Mouse (Mus musculus): ENCODE measurements around the gene Scrg1. TPM values are rescaled to one million over a fixed set of nuclear protein-coding genes. Genes with fewer than 3 reads are reported as not detected.
A peak's percentile ranks its signal among the peaks of the same experiment; 100 is the strongest.
"Not testable (repeated sequence)": the region's sequence is repeated elsewhere in the genome, so short reads cannot be mapped to it uniquely, and the experiment has no call there.

Gene Scrg1
- polyA plus RNA-seq, 1 experiment: 78.7 TPM

DNA sequence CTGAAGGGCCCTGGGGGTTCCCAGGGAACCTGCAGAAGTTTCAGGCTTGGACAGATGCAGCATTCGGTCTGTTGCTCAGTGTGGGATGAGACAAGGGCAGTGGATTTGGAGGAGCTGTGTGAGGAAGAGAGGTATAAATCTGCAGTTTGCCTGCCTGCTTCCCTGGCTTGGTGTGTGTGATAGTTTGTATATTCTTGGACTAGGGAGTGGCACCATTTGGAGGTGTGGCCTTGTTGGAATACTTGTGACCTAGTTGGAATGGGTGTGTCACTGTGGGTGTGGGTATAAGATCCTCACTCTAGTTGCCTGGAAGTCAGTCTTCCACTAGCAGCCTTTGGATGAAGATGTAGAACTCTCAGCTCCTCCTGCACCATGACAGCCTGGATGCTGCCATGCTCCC lies 49.8 kb downstream of the Scrg1 start:
- not testable (repeated sequence) for DNase-seq (ENCODE audit: extremely low spot score in 1 of 2, low spot score in 1 of 2)

GRCm38 (mm10) chr8:57507556-57508063 lies 51.9 kb downstream of the Scrg1 start:
- no peak for DNase-seq (ENCODE audit: extremely low spot score in 1 of 2, low spot score in 1 of 2)

DNA sequence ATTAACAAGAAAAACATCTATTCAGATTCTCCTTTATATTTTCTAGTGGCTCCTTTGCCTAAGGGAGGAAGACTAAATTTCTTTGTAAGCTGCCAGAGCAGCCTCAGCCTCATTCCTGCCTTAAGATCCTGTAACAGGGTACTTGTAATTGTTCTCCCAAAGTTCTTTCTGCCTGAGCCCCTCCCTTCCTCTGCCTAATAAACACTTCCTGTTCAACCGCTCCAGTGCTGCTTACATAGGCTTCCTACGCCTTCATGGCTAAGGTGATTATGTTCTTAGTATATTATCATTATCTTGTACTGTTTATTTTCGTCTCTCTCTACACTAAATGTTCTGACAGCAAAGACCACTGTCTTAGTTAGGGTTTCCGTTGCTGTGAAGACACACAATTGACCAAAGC lies 52.9 kb downstream of the Scrg1 start:
- no peak for DNase-seq (ENCODE audit: extremely low spot score in 1 of 2, low spot score in 1 of 2)

- DNase-seq (ENCODE audit: extremely low spot score in 1 of 2, low spot score in 1 of 2): no peak
These were observed 55.1 kb downstream of the Scrg1 start for GRCm38 (mm10) chr8:57510791-57511315.

DNA sequence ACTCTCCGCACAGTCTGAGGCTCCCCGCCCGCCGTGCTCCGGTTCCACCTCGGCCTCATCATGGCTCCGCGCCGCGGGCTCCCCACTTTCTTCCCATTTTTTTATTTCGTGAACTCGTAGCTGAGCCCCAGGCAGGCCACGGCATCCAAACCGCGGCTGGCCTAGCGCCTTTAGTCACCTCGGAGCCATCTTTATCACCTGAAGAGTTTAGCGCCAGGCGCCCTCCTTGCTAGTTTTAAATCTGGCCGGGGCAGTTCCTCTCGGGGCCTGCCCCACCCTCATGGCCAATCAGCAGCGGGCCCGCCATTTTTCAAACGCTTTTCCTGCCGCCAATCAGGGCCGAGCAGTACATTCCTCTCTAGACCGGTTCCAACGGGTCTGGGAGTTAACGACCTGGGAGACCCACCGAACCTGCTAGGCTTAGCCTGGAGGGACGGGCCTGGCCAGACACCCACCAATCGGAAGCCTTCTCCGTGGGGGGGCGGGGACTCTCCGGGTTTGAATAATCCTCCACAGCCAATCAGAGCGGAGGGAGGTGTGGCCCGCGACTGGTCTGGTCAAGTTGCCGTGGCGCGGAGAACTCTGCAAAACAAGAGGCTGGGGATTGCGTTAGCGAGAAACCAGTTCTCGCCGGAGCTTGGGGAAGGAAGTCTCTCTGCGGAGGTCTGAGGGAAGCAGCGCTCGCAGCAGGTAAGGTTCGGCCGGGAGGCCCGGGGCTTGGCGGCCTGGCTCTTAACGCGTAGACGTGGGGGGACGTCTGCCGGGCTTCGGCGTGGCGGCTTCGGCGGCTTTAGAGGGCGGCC lies 55.8 kb downstream of the Scrg1 start, which contains the start of gene Hmgb2:
TSS of gene Hmgb2 (plus strand) at position 592 of the 803 bp plus-strand sequence.
- DNase-seq (ENCODE audit: extremely low spot score in 1 of 2, low spot score in 1 of 2): peak; percentile 99 to 100

DNA sequence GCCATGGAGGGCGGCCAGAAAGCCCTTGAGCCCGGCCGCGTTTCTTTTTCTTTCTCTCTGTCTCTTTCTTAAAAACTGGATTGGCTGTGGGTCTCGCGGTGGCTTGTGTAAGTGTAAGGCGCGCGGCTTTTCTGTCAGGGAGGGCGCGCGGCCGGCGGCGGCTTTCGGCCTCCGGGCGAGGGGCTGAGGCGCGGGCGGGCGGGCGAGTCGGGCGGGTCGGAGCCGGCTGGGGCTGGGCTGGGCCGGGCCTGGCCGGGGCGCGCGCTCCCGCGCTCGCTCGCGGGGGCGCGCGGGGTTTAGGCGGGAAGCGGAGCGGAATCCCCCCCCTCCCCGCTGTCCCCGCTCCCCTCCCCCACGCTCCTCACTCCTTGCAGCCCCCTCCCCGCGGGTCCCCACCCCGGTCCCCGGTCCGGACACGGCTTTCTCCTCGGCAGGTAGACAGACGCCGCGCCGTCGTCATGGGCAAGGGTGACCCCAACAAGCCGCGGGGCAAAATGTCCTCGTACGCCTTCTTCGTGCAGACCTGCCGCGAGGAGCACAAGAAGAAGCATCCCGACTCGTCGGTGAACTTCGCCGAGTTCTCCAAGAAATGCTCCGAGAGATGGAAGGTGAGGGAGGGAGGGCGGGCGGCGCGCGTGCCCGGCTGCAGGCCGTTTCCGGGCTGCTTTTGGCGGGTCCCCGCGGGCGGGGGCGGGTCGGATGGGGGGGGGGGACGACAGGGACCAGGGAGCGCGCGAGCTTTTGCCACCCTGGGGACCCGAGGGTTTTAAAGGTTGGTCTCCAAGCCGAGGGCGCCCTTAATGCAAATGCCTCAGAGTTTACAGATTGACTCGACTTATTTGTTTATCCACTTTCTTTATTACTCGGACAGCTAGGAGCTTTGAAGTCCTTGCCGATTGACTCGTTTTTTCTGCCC lies 56.7 kb downstream of the Scrg1 start:
- DNase-seq (ENCODE audit: extremely low spot score in 1 of 2, low spot score in 1 of 2): no peak

- not testable (repeated sequence) for DNase-seq (ENCODE audit: extremely low spot score in 1 of 2, low spot score in 1 of 2)
These were observed 57.5 kb downstream of the Scrg1 start for GRCm38 (mm10) chr8:57513178-57513661.

GRCm38 (mm10) chr8:57516685-57517084 lies 61.0 kb downstream of the Scrg1 start:
- not testable (repeated sequence) for DNase-seq (ENCODE audit: extremely low spot score in 1 of 2, low spot score in 1 of 2)

DNA sequence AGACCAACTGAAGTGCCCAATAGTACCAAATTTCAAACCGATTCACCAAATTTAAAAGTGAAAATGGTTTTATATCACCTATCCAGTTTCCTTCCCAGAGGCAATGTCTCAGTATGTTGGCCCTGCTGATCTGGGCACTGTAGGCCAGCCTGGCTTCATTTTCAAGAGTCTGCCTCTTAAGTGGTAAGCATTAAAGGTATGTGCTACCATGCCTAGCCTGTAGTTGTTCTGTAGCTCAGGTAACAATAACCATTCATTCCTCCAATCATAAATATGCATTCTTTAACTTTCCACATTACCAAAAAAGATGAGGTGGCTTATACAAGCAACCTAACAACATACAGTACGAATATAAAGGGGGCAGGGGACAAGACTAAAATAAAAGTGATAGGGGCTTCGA lies 62.0 kb downstream of the Scrg1 start:
- no peak for DNase-seq (ENCODE audit: extremely low spot score in 1 of 2, low spot score in 1 of 2)

DNA sequence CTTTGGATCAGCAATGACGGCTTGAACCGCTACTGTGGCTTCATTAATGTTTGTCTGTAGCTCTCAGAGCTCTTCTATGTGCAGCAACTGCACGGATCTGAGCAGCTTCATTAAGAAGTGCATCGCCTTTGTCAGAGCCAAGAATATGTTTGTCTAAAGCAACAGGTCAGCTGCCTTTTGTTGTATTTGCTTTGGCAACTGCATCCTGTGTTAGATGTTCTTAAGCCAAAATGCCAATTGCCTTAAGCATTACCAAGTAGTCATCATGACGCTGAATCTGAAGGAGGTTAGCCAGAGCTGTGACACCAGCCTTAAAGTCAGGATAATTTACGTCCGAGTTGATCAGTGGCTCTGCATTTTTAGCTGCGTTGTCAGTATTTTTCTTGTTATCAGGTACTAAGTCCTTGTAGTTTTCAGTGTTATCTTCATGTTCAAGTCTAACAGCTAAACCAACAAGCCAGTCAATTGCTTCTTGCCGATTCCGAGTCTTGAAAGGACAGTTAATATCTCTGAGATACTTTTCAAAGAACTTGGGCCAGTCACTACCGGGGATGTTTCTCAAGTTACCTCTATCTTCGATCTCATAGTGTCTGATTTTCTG lies 64.6 kb downstream of the Scrg1 start:
- no peak for DNase-seq (ENCODE audit: extremely low spot score in 1 of 2, low spot score in 1 of 2)

Other genes with a start within 250 kb of the Scrg1 start
- 0.04 and 0.38 TPM in 2 replicates for gene Hand2, start 134.9 kb upstream of the Scrg1 start, polyA plus RNA-seq (2012; rRNA removed)
- gene Sap30, start 31.9 kb downstream of the Scrg1 start, polyA plus RNA-seq (2012; rRNA removed): 10.6 and 11.5 TPM in 2 replicates
- 7.4 and 8.3 TPM in 2 replicates for gene Hmgb2, start 56.0 kb downstream of the Scrg1 start, polyA plus RNA-seq (2012; rRNA removed)
- 6.8 and 8.9 TPM in 2 replicates for gene Galnt7, start 197.1 kb downstream of the Scrg1 start, polyA plus RNA-seq (2012; rRNA removed)